Mouse (Mus musculus) MEL (cell line): ENCODE measurements around the gene Olfr486.

Experiments used
- BHLHE40 ChIP-seq: IDR thresholded peaks from 2 replicates; pipeline ENCODE4 v1.6.1; 2012; ENCODE audit warnings: low read depth, mild to moderate bottlenecking, inconsistent platforms, low read length, improper control_type of control experiment, borderline replicate concordance
- CHD2 ChIP-seq: IDR thresholded peaks from 2 replicates; pipeline ENCODE4 v1.6.1; 2011; ENCODE audit warnings: low read length, improper control_type of control experiment
- CTCF ChIP-seq, 3 experiments: IDR thresholded peaks in 2 of 3; conservative IDR thresholded peaks in 1 of 3; 2 replicates each; pipeline ENCODE4 v1.5.1; 2011 to 2012; ENCODE audit warnings: low read length in 3 of 3, low read depth in 2 of 3, mild to moderate bottlenecking in 2 of 3, improper control_type of control experiment in 1 of 3, inconsistent platforms in 1 of 3, mixed read lengths in 1 of 3, moderate library complexity in 1 of 3; ENCODE audit not compliant: control insufficient read depth in 1 of 3, insufficient read depth in 1 of 3, poor library complexity in 1 of 3, severe bottlenecking in 1 of 3
- EP300 ChIP-seq, 2 experiments: IDR thresholded peaks; 2 replicates each; pipeline ENCODE4 v1.6.1; 2011; ENCODE audit warnings: improper control_type of control experiment in 2 of 2, low read length in 2 of 2, low read depth in 1 of 2, mild to moderate bottlenecking in 1 of 2
- GATA1 ChIP-seq: IDR thresholded peaks from 2 replicates; pipeline ENCODE4 v1.6.1; 2011; ENCODE audit warnings: low read depth, low read length, improper control_type of control experiment
- HCFC1 ChIP-seq: IDR thresholded peaks from 2 replicates; pipeline ENCODE4 v1.6.1; 2012; ENCODE audit warnings: low read depth, mild to moderate bottlenecking, inconsistent platforms, low read length, improper control_type of control experiment, moderate library complexity
- MEF2A ChIP-seq: IDR thresholded peaks from 2 replicates; pipeline ENCODE4 v1.6.1; 2014; ENCODE audit warnings: low read depth, mild to moderate bottlenecking, inconsistent platforms, low read length, improper control_type of control experiment; ENCODE audit not compliant: poor library complexity, insufficient replicate concordance, severe bottlenecking; ENCODE audit errors: extremely low read depth
- MXI1 ChIP-seq: IDR thresholded peaks from 2 replicates; pipeline ENCODE4 v1.6.1; 2011; ENCODE audit warnings: mild to moderate bottlenecking, low read depth, low read length, improper control_type of control experiment
- POLR2A ChIP-seq, 2 experiments: IDR thresholded peaks; 2 replicates each; pipeline ENCODE4 v1.6.1; 2011 to 2012; ENCODE audit warnings: low read length in 2 of 2, mild to moderate bottlenecking in 2 of 2, control low read depth in 1 of 2, improper control_type of control experiment in 1 of 2, low read depth in 1 of 2, moderate library complexity in 1 of 2; ENCODE audit not compliant: control insufficient read depth in 1 of 2, insufficient read depth in 1 of 2, poor library complexity in 1 of 2
- POLR2AphosphoS5 ChIP-seq: IDR thresholded peaks from 2 replicates; pipeline ENCODE4 v1.6.1; 2012; ENCODE audit warnings: low read depth, borderline replicate concordance, mild to moderate bottlenecking, inconsistent platforms, low read length, moderate library complexity, mixed read lengths
- USF2 ChIP-seq, 2 experiments: IDR thresholded peaks; 2 replicates each; pipeline ENCODE4 v1.6.1; 2011 to 2012; ENCODE audit warnings: improper control_type of control experiment in 2 of 2, low read length in 2 of 2, borderline replicate concordance in 1 of 2, inconsistent platforms in 1 of 2, low read depth in 1 of 2, mild to moderate bottlenecking in 1 of 2; ENCODE audit not compliant: insufficient read depth in 1 of 2
- ZKSCAN1 ChIP-seq: IDR thresholded peaks from 2 replicates; pipeline ENCODE4 v1.6.1; 2012; ENCODE audit warnings: low read depth, mild to moderate bottlenecking, inconsistent platforms, low read length, improper control_type of control experiment, moderate library complexity
- ZMIZ1 ChIP-seq: IDR thresholded peaks from 2 replicates; pipeline ENCODE4 v1.6.1; 2012; ENCODE audit warnings: low read depth, mild to moderate bottlenecking, inconsistent platforms, low read length, improper control_type of control experiment, moderate library complexity

DNA sequence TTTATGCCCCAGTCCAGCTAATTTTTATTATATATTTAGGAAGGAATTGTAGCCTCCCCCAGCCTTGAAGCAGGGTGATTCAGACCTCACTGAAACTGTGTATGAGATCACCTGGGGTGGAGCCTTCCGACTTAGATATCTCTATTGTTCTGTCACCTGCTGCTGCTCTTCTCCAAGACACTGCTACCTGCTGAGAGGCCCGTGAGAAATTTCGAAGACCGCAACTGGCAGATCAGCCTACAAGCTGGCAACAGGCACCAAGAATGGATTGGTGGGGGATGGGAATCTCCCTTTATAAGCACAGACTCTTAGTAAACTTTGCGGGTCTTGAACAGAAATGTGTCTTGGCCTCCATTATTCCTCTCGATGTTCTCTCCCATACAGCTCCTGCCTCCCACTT lies 24.4 kb upstream of the Olfr486 start:
- TF ChIP-seq USF2 (IDR thresholded peaks at IDR 0.05; ENCODE audit: borderline replicate concordance in 1 of 2, insufficient read depth in 1 of 2, low read depth in 1 of 2, low read length in 2 of 2) (no peak), GATA1 (no peak), CTCF (IDR thresholded peaks at IDR 0.05 in 2 of 3, conservative IDR thresholded peaks at IDR 0.05 in 1 of 3; ENCODE audit: control insufficient read depth in 1 of 3, insufficient read depth in 1 of 3, low read depth in 2 of 3, low read length in 3 of 3, poor library complexity in 1 of 3, severe bottlenecking in 1 of 3) (no peak), CHD2 (no peak), BHLHE40 (no peak), MEF2A (no peak), ZKSCAN1 (no peak), HCFC1 (no peak), POLR2A (IDR thresholded peaks at IDR 0.05; ENCODE audit: control insufficient read depth in 1 of 2, insufficient read depth in 1 of 2, low read depth in 1 of 2, low read length in 2 of 2, poor library complexity in 1 of 2) (no peak), MXI1 (no peak), EP300 (IDR thresholded peaks at IDR 0.05; ENCODE audit: low read depth in 1 of 2, low read length in 2 of 2) (no peak), POLR2AphosphoS5 (no peak), ZMIZ1 (no peak)
